Mouse (Mus musculus) midbrain, embryonic 16.5 days (tissue): ENCODE results near the gene Veph1. TPM values are rescaled to one million over a fixed set of nuclear protein-coding genes. Genes with fewer than 3 reads are reported as not detected.

Experiments
- ATAC-seq: fragments of 200-750 bp; cut with Nextera tagmentation; 2 replicates; pipeline ENCODE4 v1.8.0; 2017; ENCODE audit warnings: moderate TSS enrichment
- H3K27ac ChIP-seq: fragments of 300-500 bp; sonication (generic); 2 replicates; pipeline ENCODE4 v1.5.1; 2014; ENCODE audit warnings: mild to moderate bottlenecking, low read length, mixed read lengths
- H3K27me3 ChIP-seq: fragments of 300-500 bp; sonication (generic); 2 replicates; pipeline ENCODE4 v1.6.1; 2014; ENCODE audit warnings: low read depth, low read length, mixed read lengths; ENCODE audit not compliant: control insufficient read depth, insufficient read depth
- H3K36me3 ChIP-seq: fragments of 300-500 bp; sonication (generic); 2 replicates; pipeline ENCODE4 v1.6.1; 2014; ENCODE audit warnings: mild to moderate bottlenecking, low read length, moderate library complexity, mixed read lengths; ENCODE audit not compliant: control insufficient read depth, insufficient read depth
- H3K4me1 ChIP-seq: fragments of 300-500 bp; sonication (generic); 2 replicates; pipeline ENCODE4 v1.6.1; 2014; ENCODE audit warnings: mild to moderate bottlenecking, low read length, mixed read lengths; ENCODE audit not compliant: control insufficient read depth, insufficient read depth
- H3K4me2 ChIP-seq: fragments of 300-500 bp; sonication (generic); 2 replicates; pipeline ENCODE4 v1.6.1; 2014; ENCODE audit warnings: mild to moderate bottlenecking, low read length, mixed read lengths
- H3K4me3 ChIP-seq: fragments of 300-500 bp; sonication (generic); 2 replicates; pipeline ENCODE4 v1.5.1; 2014; ENCODE audit warnings: low read depth, mild to moderate bottlenecking, low read length, moderate library complexity, mixed read lengths
- H3K9ac ChIP-seq: fragments of 300-500 bp; sonication (generic); 2 replicates; pipeline ENCODE4 v1.6.1; 2014; ENCODE audit warnings: low read depth, low read length, mixed read lengths
- H3K9me3 ChIP-seq: fragments of 300-500 bp; sonication (generic); replicated peaks from 2 replicates; pipeline ENCODE4 v1.6.1; 2014; ENCODE audit warnings: mild to moderate bottlenecking, low read length, mixed read lengths; ENCODE audit not compliant: control insufficient read depth, poor library complexity, severe bottlenecking
- WGBS: fragments of 180-500 bp; shearing (Covaris S2); extraction: QIAGEN DNeasy Blood & Tissue Kit; methylation state at CpG from one replicate; pipeline ENCODE4 v1.1.7; 2014; 5-methylcytosine and 5-hydroxymethylcytosine counted together
- polyA plus RNA-seq: library from polyadenylated mRNA; unstranded; fragments of >200 nt; fragmentation: Nextera tagmentation; extraction: Ambion mirVana; gene quantifications from 2 replicates; pipeline ENCODE4 v1.2.1, GENCODE M21; 2015

Gene Veph1
- polyA plus RNA-seq, 1 experiment from 2014 or later = 5.7 TPM

DNA sequence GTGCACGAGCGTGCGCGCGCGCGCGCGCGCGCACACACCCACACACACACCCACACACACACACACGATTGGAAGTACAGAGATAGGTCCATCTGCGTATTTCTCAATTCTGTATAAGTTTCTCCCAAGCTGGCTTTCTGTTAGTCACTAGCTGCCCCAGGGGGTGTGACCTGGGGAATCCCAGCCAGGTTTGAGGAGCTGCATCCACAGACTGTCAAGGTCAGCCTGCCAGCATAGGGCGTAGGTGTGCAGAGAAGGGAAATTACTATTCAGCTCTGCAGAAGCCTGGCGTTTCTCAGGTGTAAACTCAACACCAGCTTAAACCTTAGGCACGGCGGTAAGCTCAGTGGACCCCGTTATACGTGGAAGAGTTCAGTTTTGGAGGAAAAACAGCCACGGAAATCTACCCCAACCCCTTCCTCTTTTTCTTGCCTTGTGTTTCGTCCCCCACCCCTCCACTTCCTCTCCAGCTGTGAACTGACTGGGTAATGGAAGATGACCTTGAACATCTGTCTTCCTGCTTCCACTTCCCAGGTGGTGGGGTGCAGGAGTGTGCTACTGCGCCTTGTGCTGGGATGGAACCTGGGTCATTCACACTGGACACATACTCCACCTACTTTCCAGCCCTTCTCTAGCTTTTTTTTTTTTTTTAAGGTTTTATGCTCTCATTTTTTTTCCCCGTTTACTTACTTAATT is 218.5 kb downstream of the Veph1 start:
- no peaks in the 10 kb centered on the region for H3K36me3 ChIP-seq
- no peaks in the 10 kb centered on the region for H3K27me3 ChIP-seq
- H3K4me2 ChIP-seq = no peak overlapping the region
- H3K9me3 ChIP-seq = no peaks in the 10 kb centered on the region
- H3K9ac ChIP-seq = no peak overlapping the region
- H3K27ac ChIP-seq = no peak overlapping the region
- 91% methylated on average over 23 of the region's 23 CpGs for WGBS
- H3K4me1 ChIP-seq = peaks cover 4% of the 10 kb centered on the region; the same call in 1 of the 2 replicates
- ATAC-seq = no peak
- no peak overlapping the region for H3K4me3 ChIP-seq

DNA sequence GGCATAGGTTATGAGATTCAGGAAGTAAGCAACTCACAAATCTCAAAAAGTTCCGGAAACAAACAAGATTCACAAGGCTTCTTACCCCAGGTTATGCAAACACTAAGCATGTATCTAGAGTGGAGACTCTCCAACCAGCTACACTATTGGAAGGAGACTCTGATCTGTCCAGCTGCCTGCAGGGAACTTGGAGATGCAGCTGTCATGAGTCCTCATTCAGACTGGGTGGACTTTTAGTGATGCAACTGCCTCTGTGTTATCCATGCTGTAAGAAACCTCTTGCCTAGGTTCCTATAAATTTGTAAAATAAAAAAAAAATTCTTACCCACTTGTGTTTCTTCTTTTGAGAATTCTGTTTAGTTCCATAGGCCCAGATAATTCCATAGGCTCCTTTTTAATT is 226.4 kb downstream of the Veph1 start:
- Histone ChIP-seq H3K9ac (no peak overlapping the region), H3K4me1 (no peaks in the 10 kb centered on the region), H3K36me3 (no peaks in the 10 kb centered on the region), H3K4me3 (no peak overlapping the region), H3K4me2 (no peak overlapping the region), H3K9me3 (no peaks in the 10 kb centered on the region), H3K27me3 (no peaks in the 10 kb centered on the region), H3K27ac (no peak overlapping the region)
- no peak for ATAC-seq
- WGBS = 100% methylated on average over 1 of the region's 1 CpGs

DNA sequence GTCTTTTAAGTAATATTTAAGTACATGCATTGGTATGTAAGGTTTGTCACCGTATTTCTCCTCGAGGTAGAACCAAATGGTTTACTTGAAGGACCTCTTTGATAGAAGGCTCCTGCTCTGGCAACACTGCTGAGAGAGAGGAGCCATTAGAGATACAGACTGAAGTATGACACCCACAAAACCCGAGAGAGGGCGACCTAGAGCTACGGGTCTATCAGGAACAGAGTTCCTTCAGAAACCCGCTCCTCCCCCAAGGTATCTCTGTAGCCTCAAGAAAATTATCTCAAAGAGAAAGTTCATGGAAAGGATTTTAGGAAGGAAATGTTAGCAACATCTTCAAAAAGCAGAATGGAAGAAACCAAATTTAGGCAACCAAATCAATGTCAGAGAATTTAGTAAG is 232.8 kb downstream of the Veph1 start:
- H3K36me3 ChIP-seq = no peaks in the 10 kb centered on the region
- 57% methylated on average over 6 of the region's 6 CpGs for WGBS

DNA sequence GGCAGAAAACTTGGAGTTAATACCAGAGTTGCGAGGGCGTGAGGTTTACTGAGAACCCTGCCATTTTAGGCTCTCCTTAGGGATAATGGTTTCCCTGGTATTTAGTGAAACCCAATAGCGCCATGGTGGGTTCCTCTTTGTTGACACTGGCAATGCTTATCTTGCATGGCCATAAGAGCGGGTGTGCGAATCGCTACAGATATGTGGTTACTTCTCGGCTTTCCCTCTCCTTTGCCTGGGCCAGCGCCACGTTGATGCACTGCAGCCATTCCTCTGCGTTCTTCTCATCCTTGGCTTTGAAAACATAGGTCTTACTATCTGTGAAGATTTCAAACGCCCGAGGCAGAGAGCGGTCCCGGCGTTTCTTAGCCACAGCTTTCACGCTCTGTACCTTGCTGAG is 239.7 kb downstream of the Veph1 start:
- Histone ChIP-seq H3K27ac (no peak overlapping the region), H3K4me3 (no peak overlapping the region), H3K36me3 (no peaks in the 10 kb centered on the region), H3K9ac (no peak overlapping the region), H3K9me3 (no peaks in the 10 kb centered on the region), H3K4me1 (no peaks in the 10 kb centered on the region), H3K27me3 (no peaks in the 10 kb centered on the region), H3K4me2 (no peak overlapping the region)
- WGBS = 96% methylated on average over 16 of the region's 16 CpGs
- ATAC-seq = no peak

More for the DNA sequence above, 232.8 kb downstream of the Veph1 start:
- no peak overlapping the region for H3K4me2 ChIP-seq
- H3K9me3 ChIP-seq = no peaks in the 10 kb centered on the region
- H3K27me3 ChIP-seq = no peaks in the 10 kb centered on the region
- no peaks in the 10 kb centered on the region for H3K4me1 ChIP-seq
- no peak for ATAC-seq
- no peak overlapping the region for H3K9ac ChIP-seq
- H3K27ac ChIP-seq = no peak overlapping the region
- no peak overlapping the region for H3K4me3 ChIP-seq

DNA sequence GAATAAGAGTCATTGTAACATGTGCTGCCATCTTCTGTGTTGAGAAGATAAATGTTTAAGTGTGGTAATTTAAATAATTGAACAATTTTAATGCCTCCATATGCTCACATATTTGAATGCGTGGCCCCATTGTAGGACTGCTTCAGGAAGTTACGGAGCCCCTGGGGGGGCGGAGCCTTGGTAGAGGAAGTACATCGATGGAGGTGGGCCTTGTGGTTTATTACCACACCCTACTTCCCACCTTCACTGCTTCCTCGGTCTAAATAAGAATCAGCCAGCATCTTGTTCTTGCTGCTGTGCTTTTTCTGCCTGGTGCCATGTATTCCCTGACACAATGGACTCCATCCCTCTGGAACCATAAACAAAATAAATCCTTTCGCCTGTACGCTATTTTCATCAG is 241.0 kb downstream of the Veph1 start:
- H3K4me3 ChIP-seq = no peak overlapping the region
- no peak for ATAC-seq
- no peaks in the 10 kb centered on the region for H3K9me3 ChIP-seq
- no peaks in the 10 kb centered on the region for H3K36me3 ChIP-seq
- 93% methylated on average over 7 of the region's 7 CpGs for WGBS
- no peaks in the 10 kb centered on the region for H3K4me1 ChIP-seq
- no peak overlapping the region for H3K27ac ChIP-seq
- no peak overlapping the region for H3K9ac ChIP-seq
- H3K27me3 ChIP-seq = no peaks in the 10 kb centered on the region
- H3K4me2 ChIP-seq = no peak overlapping the region

DNA sequence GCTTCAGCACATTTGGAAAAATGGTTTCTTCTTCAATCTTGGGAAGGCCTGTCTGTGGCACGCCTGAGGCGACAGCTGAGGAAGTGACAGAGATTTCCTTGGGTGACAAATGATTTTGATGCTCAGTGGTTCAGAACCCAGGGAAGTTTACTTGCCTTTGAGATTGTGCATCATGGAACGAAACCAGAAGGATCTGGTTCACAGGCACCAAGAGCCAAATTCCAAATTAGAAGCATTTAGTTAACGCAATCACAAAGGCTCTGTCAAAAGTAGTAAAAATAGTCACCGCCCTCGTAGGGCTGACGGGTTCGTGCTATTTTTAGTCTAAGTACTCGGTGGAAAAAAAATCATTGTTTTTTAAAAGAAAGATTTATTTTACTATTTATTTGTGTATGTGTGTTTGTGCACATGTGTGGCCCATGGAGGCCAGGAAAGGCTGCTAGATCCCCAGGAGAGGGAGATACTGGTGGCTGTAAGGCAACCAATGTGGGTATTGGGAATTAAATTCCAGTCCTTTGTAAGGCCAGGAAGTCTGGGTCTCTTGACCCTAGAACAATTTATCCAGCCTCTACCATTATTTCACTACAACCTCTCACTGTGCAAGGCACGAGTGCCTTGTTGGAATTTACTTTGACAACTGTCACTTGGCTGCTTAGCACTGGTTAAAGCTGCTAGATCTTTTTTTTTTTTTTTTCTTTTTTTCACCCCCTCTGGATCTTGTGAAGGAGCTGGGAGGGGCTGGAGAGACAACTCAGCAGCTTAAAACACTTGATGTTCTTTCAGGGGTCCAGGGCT is 246.3 kb downstream of the Veph1 start:
- 63% methylated on average over 10 of the region's 10 CpGs for WGBS
- no peaks in the 10 kb centered on the region for H3K9me3 ChIP-seq
- H3K4me3 ChIP-seq = no peak overlapping the region
- no peaks in the 10 kb centered on the region for H3K4me1 ChIP-seq
- no peak overlapping the region for H3K27ac ChIP-seq
- H3K36me3 ChIP-seq = no peaks in the 10 kb centered on the region
- no peak for ATAC-seq
- no peak overlapping the region for H3K4me2 ChIP-seq
- no peak overlapping the region for H3K9ac ChIP-seq
- H3K27me3 ChIP-seq = no peaks in the 10 kb centered on the region

DNA sequence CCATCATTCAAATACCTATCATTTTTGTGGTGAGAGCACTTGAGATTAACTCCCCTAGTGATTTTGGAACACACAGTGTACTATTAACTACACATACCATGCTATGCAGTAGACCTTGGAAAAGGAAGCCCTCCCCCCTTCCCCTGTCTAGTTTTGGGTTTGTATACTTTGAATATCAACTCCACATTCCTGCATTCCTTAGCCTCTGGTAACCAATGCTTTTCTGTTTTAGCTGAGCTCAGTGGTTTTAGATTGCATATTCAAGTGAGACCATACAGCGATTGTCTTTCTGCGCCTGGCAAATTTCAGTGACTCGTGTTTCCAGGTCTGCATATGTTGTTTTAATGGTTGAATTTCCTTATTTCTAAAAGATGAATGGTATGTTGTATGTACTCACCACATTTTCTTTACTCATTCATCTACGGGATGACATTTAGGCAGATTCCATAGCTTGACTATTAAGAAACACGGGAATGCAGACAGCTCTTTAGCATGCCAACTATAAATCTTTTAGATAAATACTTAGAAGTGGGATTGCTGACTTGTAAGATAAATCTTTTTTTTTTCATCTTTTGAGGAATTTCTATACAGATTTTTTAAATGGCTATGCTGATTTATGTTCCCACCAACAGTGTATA is 255.7 kb downstream of the Veph1 start:
- 89% methylated on average over 5 of the region's 5 CpGs for WGBS
- no peak for ATAC-seq
- no peaks in the 10 kb centered on the region for H3K27me3 ChIP-seq
- H3K4me1 ChIP-seq = no peaks in the 10 kb centered on the region
- no peak overlapping the region for H3K9ac ChIP-seq
- H3K4me2 ChIP-seq = no peak overlapping the region
- H3K36me3 ChIP-seq = no peaks in the 10 kb centered on the region
- no peak overlapping the region for H3K27ac ChIP-seq
- H3K9me3 ChIP-seq = no peaks in the 10 kb centered on the region
- no peak overlapping the region for H3K4me3 ChIP-seq

DNA sequence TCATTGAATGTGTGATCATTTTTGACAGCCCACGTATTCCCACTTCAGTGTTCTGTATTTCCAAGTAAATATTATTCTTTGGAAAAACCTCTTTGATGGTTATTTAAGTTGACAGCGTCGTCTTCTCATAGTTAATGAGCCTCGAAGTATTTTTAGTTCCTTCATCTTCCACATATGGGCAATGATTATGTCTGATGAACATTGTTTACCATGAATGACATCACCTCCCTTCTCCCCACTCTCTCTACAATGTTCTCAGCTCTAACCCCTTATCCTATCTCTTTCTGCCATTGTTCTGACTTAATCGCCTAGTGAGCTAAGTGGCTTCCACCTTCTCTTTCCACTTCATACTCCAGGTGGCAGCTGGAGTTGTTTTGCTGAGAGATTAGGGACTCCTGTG is 261.4 kb downstream of the Veph1 start:
- Histone ChIP-seq H3K9ac (no peak overlapping the region), H3K4me2 (no peak overlapping the region), H3K36me3 (no peaks in the 10 kb centered on the region), H3K27me3 (no peaks in the 10 kb centered on the region), H3K4me1 (no peaks in the 10 kb centered on the region), H3K9me3 (no peaks in the 10 kb centered on the region), H3K27ac (no peak overlapping the region), H3K4me3 (no peak overlapping the region)
- ATAC-seq = no peak
- whole genome bisulfite sequencing = 89% methylated on average over 5 of the region's 5 CpGs

DNA sequence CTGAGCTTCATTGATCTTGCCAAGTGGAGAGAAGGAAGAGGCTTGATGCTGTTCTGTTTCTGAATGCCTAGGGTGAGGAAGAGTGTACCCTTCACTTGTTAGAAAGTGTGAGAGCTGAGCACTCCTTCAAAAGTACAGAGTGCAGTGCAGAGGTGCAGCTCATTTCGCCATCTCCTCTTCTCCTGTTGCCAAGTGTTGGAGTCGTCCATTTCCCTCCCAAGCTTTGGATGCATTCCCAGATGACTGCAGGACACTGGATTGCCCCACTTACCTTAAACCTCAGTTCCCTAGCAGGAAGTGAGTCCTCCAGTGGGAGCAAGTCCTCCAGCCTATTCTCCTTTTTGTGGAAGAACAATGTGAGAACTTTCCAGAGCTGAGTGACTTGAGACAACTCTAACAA is 263.3 kb downstream of the Veph1 start:
- ATAC-seq = no peak
- Histone ChIP-seq H3K36me3 (no peaks in the 10 kb centered on the region), H3K4me3 (no peak overlapping the region), H3K27ac (no peak overlapping the region), H3K4me2 (no peak overlapping the region), H3K27me3 (no peaks in the 10 kb centered on the region), H3K4me1 (no peaks in the 10 kb centered on the region), H3K9ac (no peak overlapping the region), H3K9me3 (no peaks in the 10 kb centered on the region)
- WGBS = 70% methylated on average over 2 of the region's 2 CpGs
